Mouse (Mus musculus) olfactory bulb, adult 2 months (tissue): Measurements from ENCODE around the gene Ppp1r14b. TPM values are rescaled to one million over a fixed set of nuclear protein-coding genes. Genes with fewer than 3 reads are reported as not detected.

Experiments used
- H3K27ac ChIP-seq: fragments of 200-500 bp; 2 replicates; pipeline ENCODE4 v1.5.1; 2012; ENCODE audit warnings: low read depth, low read length; ENCODE audit not compliant: insufficient read depth
- H3K4me1 ChIP-seq: fragments of 200-500 bp; 2 replicates; pipeline ENCODE4 v1.6.1; 2012; ENCODE audit warnings: low read length; ENCODE audit not compliant: control insufficient read depth, insufficient read depth
- H3K4me3 ChIP-seq: fragments of 200-500 bp; 2 replicates; pipeline ENCODE4 v1.5.1; 2012; ENCODE audit warnings: mild to moderate bottlenecking, low read depth, low read length, moderate library complexity; ENCODE audit not compliant: insufficient read depth
- CTCF ChIP-seq: fragments of 200-500 bp; IDR thresholded peaks from 2 replicates; pipeline ENCODE4 v1.5.1; 2012; ENCODE audit warnings: low read depth, mild to moderate bottlenecking, low read length, moderate library complexity; ENCODE audit not compliant: insufficient read depth
- POLR2A ChIP-seq: fragments of 200-500 bp; IDR thresholded peaks from 2 replicates; pipeline ENCODE4 v1.6.1; 2012; ENCODE audit warnings: mild to moderate bottlenecking, low read depth, low read length, moderate library complexity; ENCODE audit not compliant: insufficient read depth
- WGBS: fragments of 180-500 bp; shearing (Covaris S2); methylation state at CpG from one replicate; pipeline ENCODE4 v1.1.7; 2018; 5-methylcytosine and 5-hydroxymethylcytosine counted together
- polyA plus RNA-seq: library from polyadenylated mRNA; stranded (reverse); fragments of >200 nt; gene quantifications from 2 replicates; pipeline ENCODE4 v1.2.4, GENCODE M21; 2012; ENCODE audit warnings: low replicate concordance; ENCODE audit not compliant: missing spikeins, insufficient read depth, insufficient read length

Gene Ppp1r14b
- polyA plus RNA-seq, 1 experiment = not detected

DNA sequence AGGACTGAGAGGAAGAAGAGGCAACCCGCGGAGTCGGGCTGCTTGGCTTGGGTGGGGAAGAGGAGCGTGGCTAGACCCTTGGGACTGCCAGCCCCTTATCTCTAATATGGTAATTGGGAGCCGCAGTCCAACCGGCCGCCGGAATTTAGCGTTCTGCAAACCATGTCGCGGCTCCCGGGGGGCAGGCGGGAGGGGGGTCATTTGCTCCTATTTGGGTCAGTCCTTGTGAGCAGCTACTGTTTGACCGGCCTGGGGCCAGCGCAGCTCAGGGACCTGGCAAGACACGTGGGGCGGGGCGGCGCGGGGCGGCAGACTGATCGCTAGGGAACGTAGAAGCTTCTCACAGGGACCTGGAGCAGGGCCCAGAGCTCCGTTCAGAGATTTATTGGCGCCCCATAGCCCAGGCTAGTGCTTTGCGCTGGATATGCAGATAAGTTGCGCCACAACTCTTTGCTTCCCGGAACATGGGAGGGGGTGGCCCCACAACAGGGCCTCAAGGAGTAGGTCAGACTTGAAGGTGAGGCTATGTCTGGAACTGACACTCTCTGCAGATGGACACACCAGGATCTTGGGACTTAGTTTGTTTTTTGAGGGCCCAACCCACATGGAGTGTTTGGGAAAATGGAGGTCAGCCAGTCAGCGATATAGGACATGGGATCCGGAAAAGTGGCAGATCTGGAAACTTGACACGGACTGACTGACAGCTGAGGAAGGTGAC lies 22.6 kb upstream of the Ppp1r14b start:
- Histone ChIP-seq H3K4me3 (peak overlapping the region; percentile 62), H3K27ac (peak overlapping the region; percentile 76), H3K4me1 (peaks cover 10% of the 10 kb centered on the region)
- no peak for TF ChIP-seq CTCF
- TF ChIP-seq POLR2A = no peak; the same call in 1 of the 2 replicates
- 3% methylated on average over 31 of the region's 31 CpGs for WGBS

DNA sequence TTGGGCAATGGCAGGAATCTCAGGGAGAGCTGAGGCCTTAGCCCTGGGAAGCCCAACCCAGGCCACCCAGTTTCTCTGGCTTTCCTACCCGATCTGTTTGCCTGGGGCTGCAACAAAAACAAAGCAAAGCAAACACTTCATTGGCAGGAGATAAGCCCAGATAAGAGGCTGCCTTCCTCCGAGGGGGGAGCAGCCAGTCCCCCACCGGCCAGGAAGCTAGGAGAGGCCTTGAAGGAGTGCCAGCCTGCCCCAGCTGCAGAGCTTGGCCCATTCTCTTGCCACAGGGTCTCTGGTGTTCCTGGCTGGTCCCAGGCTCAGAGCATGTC lies 22.1 kb upstream of the Ppp1r14b start:
- 13% methylated on average over 3 of the region's 3 CpGs for WGBS
- Histone ChIP-seq H3K4me1 (peaks cover 10% of the 10 kb centered on the region), H3K4me3 (peak overlapping the region; percentile 62), H3K27ac (peak overlapping the region; percentile 76)
- TF ChIP-seq CTCF (no peak), POLR2A (no peak)

DNA sequence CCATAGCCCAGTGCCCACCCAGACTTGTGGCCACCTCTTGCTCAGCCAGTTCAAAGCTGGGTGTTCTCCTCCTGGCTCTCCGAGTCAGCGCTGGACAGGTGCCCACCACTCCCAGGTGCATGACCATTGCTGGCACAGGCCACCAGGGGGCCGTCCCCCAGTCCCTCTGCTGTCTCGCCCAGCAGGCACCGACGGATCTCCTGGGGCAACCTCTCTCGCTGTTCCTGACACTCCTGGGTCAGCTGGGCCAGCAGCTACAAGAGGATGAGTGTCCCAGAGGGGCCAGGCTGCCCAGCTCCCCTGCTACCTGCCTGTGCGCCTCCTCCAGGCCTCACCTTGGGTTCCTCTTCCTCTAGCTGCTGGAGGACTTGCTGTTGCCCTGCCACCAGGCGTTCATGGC lies 20.7 kb upstream of the Ppp1r14b start:
- H3K4me3 ChIP-seq = no peak overlapping the region
- WGBS = 53% methylated on average over 9 of the region's 9 CpGs
- peaks cover 10% of the 10 kb centered on the region for H3K4me1 ChIP-seq
- no peak for TF ChIP-seq POLR2A
- H3K27ac ChIP-seq = no peak overlapping the region

DNA sequence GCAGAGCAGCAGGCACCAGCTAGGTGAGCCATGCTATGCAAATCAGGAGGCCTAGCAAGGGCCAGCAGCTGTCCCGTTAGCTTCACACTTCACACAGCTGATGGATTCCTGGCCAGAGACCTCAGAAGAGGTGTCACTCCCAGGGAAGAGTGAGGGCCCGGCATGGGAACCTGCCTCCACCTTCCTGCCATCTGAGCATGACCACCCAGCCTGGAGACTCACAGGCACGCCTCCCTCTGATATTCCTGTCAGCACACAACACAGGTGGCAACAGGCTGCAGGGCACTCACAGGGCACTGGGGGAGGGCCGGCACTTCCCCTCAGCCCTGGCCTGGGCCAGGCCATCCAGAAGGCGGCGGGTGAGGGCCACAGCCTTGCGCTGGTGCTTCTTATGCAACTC lies 19.3 kb upstream of the Ppp1r14b start:
- TF ChIP-seq CTCF = no peak
- TF ChIP-seq POLR2A = no peak
- WGBS = 87% methylated on average over 7 of the region's 7 CpGs

DNA sequence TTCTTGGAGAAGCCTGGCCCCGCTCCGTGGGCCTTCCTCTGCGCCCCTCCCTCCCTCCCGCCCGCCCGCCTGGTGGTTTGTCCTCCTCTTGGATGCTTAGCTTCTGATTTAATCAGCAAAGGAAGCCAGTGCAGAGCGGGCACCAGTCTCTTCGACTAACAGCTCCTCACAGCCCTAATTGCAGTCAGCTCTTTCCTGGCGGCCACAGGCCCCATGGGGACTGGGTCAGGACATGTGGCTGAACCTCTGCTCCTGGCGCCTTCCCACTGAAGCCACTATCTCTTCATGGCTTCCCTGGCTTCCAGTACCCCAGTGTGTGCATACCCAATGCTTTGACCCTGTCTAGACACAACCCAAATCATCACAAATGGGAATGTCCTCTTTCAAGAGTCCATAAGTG lies 18.3 kb upstream of the Ppp1r14b start:
- Histone ChIP-seq H3K4me3 (no peak overlapping the region), H3K4me1 (peaks cover 10% of the 10 kb centered on the region), H3K27ac (no peak overlapping the region)
- TF ChIP-seq CTCF = no peak
- WGBS = 84% methylated on average over 10 of the region's 10 CpGs

More for the DNA sequence above, 19.3 kb upstream of the Ppp1r14b start:
- no peak overlapping the region for H3K27ac ChIP-seq
- H3K4me1 ChIP-seq = peaks cover 10% of the 10 kb centered on the region
- no peak overlapping the region for H3K4me3 ChIP-seq

DNA sequence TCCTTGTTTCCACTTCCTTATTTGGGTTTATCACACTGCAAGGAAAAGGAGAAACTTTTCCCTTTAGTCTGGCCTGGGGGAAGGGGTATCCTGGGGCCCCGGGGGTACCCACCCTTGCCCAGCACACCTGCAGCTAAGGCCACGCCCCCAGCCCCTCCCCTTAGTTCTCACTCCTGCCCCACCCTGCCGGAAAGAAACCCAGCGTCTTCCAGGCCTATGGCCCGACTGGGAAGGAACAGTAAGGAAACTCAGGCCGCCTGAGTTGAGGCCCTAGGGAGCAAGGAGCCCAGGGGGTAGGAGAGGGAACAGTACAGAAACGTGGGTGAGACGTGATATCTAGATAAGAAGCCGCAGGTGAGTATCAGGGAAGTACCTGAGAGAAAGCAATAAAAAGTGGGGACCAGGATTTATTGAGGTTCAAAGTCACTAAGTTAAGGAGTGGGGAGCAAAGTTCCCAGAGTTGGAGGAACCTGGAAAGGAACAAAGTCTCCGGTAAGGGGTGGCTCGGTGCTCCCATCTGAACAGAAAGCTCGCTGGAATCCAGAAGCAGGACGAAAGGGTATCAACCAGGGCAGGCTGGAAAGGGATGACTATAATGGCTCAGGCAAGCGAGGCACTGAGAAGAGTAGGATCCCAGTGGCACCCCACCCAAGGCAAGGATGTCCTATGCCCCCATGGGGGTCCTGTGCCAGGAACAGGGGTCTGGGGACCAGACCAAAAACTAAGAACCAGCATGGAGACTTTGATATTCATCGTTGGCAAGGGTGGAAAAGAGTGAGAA lies 6.1 kb upstream of the Ppp1r14b start:
- TF ChIP-seq POLR2A (no peak), CTCF (no peak)
- whole genome bisulfite sequencing = 36% methylated on average over 15 of the region's 15 CpGs
- H3K4me3 ChIP-seq = peak overlapping the region; percentile 48; the same call in 1 of the 2 replicates
- H3K4me1 ChIP-seq = peaks cover 20% of the 10 kb centered on the region
- no peak overlapping the region for H3K27ac ChIP-seq

DNA sequence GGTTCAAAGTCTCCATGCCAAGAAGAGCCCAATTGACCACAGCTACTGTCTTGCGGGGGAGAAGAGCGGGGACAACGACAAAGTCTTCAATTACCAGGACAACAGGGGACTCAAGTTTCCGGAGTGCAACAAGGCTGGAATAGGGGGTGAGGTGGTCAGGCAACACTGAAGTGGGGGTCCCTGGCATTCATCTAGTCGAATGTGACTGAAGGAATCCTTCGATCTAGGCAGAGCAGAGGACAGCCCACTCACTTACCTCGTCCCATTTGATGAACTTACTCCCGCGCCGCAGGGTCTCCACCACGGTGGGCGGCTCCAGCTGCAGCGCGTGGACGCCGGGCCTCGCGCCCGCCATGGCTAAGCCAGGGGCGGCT lies 5.5 kb upstream of the Ppp1r14b start:
- H3K4me3 ChIP-seq = peak overlapping the region; percentile 48
- 4% methylated on average over 20 of the region's 20 CpGs for WGBS
- TF ChIP-seq POLR2A (no peak), CTCF (no peak)

DNA sequence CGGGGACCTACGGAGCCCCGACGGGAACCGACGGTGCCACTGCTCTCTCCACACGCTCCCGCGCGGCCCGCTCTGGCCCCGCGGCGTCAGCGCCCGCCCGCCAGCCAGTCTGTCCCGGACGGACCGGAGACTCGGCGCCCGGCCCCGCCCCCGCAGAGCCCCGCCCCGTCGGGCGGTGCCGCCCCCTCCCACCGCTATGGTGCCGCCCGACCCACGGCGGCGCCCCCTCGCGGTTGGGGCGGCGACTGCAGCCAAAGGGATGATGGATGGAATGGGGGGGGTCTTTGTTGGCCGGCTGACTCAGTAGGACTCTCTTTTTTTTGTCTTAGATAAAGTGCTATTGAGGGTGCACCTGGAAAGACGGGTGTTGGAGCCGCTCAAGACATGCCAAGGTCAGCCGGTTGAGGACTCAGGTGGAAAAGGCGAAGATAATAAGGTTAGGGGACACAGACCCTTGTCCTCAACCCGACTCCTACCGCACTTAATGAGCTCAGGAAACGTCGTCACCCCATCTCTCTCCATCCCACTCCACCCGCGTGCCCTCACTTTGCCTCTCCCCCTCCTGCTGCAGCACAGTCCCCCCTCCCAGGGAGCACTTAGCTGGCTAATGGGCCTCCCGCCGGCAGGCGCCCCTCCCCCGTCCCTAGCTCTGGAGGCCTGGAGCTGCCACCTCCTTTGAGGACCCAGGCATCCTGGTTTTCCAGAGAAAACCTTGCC lies 4.9 kb upstream of the Ppp1r14b start:
- TF ChIP-seq POLR2A (no peak), CTCF (peak; percentile 58)
- 2% methylated on average over 55 of the region's 55 CpGs for WGBS
- H3K4me3 ChIP-seq = peak overlapping the region; percentile 48
- peaks cover 22% of the 10 kb centered on the region for H3K4me1 ChIP-seq
- no peak overlapping the region for H3K27ac ChIP-seq

More for the DNA sequence above, 5.5 kb upstream of the Ppp1r14b start:
- Histone ChIP-seq H3K27ac (no peak overlapping the region), H3K4me1 (peaks cover 22% of the 10 kb centered on the region)

DNA sequence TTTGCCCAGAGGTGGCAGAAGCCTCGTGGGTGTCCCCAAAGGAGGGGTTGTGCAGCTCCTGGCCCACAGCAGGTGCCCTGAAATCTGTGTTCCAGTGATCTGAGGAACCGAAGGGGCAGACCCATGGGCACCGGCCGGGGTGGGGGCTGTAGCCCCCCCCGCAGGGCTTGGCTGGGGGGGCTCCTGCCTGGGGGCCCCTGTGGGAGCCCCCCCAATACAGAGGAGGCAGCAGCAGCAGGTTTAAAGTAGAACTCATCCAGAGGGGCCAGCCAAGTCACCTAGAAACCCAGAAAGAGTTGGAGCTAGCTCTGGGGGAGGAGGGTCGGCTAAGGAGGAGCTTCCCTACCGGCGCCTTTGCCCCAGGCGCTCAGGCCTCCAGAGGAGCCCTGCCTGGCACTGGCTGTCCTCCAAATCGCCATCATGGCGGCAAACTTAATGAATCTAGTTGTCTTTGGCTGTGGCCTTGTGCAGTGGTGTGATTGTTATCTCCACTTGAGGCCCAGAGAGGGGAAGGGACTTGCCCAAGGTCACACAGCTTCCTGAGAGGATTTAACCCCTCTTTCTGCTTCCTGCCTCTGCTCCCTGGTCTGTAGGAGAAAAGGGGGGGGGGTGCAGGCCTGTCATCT lies 4.2 kb upstream of the Ppp1r14b start:
- Histone ChIP-seq H3K4me1 (peaks cover 22% of the 10 kb centered on the region), H3K4me3 (no peak overlapping the region), H3K27ac (no peak overlapping the region)
- TF ChIP-seq CTCF (no peak), POLR2A (no peak)
- WGBS = 26% methylated on average over 11 of the region's 11 CpGs
